Mouse (Mus musculus): ENCODE measurements around the gene Usp17lc. TPM values are rescaled to one million over a fixed set of nuclear protein-coding genes. Genes with fewer than 3 reads are reported as not detected.
"Not testable (repeated sequence)": the region's sequence is repeated elsewhere in the genome, so short reads cannot be mapped to it uniquely, and the experiment has no call there.

The Usp17lc gene
- total RNA-seq (2021) (not detected), polyA plus RNA-seq (2012; rRNA removed) (not detected in 2 replicates)
- long read RNA-seq = 0 reads

DNA sequence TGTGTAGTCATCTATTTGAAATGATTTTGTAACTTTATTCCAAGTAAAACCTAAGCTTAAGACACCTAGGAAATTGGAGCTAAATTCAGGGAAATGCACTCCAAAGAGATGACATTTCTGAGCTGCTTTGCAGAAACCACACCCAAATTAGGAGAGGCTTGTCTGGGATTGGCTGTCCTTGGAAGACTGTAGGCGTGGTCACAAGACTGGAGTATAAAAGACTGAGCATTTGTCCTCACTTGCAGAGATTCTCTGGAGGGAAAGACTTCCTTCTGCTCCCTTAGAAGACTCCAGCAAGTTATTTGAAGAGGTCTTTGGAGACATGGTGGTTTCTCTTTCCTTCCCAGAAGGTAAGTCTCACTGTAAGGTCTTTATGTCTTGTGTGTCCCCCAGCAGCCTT is at the start of gene Usp17lc:
Gene Usp17lc, plus strand, starts transcription at position 301 of the 400 bp plus-strand sequence.
- H3K27me3 ChIP-seq (ENCODE audit: control insufficient read depth, insufficient read depth, low read length); H3K36me3 ChIP-seq (ENCODE audit: control insufficient read depth, insufficient read depth, low read length); H3K9ac ChIP-seq (ENCODE audit: low read depth, low read length); DNase-seq; H3K4me1 ChIP-seq (ENCODE audit: control insufficient read depth, insufficient read depth, low read length); H3K4me3 ChIP-seq; H3K79me2 ChIP-seq (replicated peaks; ENCODE audit: control insufficient read depth, insufficient read depth, low read length); intact Hi-C loops (cut with DNase I); H3K27ac ChIP-seq: not testable (repeated sequence)
- 13% methylated on average over 1 of the region's 1 CpGs for WGBS

DNA sequence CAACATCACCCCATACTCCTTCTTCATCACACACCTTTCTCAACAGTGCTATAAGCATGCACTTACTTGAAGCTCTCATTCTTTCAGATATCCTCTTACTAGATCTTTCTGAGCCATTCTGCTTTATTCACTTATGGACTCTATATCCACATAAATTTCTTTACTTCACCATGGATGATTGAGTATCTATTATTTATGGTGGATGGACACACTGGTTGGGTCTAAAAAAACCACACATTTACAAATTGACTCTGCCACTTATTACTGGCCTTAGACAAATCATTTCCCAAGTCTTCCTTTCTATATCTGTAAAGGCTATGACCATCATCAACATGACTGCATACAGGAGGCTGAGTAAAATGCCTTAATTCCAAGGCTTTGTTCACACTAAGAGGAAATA is 28.8 kb upstream of the Usp17lc start, which contains the start of gene Olfr603:
Gene Olfr603, minus strand, starts transcription at position 101 of the 400 bp plus-strand sequence.
- intact Hi-C loops (cut with DNase I) = no loop called here
- TF ChIP-seq CTCF (IDR thresholded peaks at IDR 0.05) (no peak), POLR2A (IDR thresholded peaks at IDR 0.05; ENCODE audit: insufficient read depth, low read depth, low read length) (no peak), EP300 (IDR thresholded peaks at IDR 0.05; ENCODE audit: insufficient read depth, low read depth, low read length) (no peak)

DNA sequence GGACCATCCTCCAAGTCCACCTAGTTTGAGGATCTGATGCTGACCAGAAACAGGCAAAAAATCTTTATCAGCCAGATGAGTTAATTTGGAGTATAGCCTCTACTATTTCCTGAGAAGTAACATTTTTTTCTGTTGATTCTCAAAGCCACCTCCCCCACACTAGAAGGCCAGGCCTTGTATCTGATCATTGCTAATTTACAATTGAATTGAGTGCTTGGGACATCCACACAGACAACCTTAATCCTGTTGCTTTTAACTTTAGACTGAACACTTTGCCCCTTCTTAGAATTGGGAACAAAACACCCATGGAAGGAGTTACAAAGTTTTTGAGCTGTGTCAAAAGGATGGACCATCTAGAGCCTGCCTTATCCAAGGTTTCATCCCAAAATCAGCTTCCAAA is 17.1 kb upstream of the Usp17lc start:
- Histone ChIP-seq H3K9ac (ENCODE audit: low read depth, low read length) (no peak overlapping the region), H3K36me3 (ENCODE audit: control insufficient read depth, insufficient read depth, low read length) (no peaks in the 10 kb centered on the region), H3K4me3 (no peak overlapping the region), H3K4me1 (ENCODE audit: control insufficient read depth, insufficient read depth, low read length) (no peaks in the 10 kb centered on the region), H3K79me2 (replicated peaks; ENCODE audit: control insufficient read depth, insufficient read depth, low read length) (no peaks in the 10 kb centered on the region), H3K27me3 (ENCODE audit: control insufficient read depth, insufficient read depth, low read length) (no peaks in the 10 kb centered on the region), H3K27ac (no peak overlapping the region)
- no peak for DNase-seq
- TF ChIP-seq EP300 (IDR thresholded peaks at IDR 0.05; ENCODE audit: insufficient read depth, low read depth, low read length) = no peak
- TF ChIP-seq CTCF (IDR thresholded peaks at IDR 0.05) = no peak
- no peak for TF ChIP-seq POLR2A (IDR thresholded peaks at IDR 0.05; ENCODE audit: insufficient read depth, low read depth, low read length)
- intact Hi-C loops (cut with DNase I) = no loop called here

More for the DNA sequence above, 28.8 kb upstream of the Usp17lc start, which contains the start of gene Olfr603:
- Histone ChIP-seq H3K36me3 (ENCODE audit: control insufficient read depth, insufficient read depth, low read length) (no peaks in the 10 kb centered on the region), H3K79me2 (replicated peaks; ENCODE audit: control insufficient read depth, insufficient read depth, low read length) (no peaks in the 10 kb centered on the region), H3K27ac (no peak within 1 kb of the TSS), H3K4me1 (ENCODE audit: control insufficient read depth, insufficient read depth, low read length) (no peaks in the 10 kb centered on the region), H3K4me3 (no peak within 1 kb of the TSS), H3K9ac (ENCODE audit: low read depth, low read length) (no peak within 1 kb of the TSS), H3K27me3 (ENCODE audit: control insufficient read depth, insufficient read depth, low read length) (no peaks in the 10 kb centered on the region)
- no peak for DNase-seq

DNA sequence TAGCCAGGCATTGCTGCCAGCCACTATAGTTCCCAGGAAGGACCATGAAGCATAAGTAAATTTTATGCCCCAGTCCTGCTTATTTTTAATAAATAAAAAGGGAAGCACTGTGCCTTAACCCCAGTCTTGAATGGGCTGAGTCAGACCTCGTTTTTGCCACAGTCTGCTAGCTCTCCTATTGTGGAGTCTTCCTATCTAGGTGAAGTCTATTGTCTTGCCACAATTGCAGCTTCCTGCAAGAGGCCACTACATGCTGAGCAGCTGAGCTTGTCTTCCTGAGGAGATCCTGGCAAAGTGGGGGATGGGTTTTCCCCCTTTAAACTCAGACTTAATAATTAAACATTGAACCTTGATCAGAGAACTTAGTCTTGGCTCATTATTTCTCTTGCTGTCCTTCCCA is 15.9 kb upstream of the Usp17lc start:
- 12% methylated on average over 1 of the region's 1 CpGs for WGBS
- Histone ChIP-seq H3K27me3 (ENCODE audit: control insufficient read depth, insufficient read depth, low read length) (no peaks in the 10 kb centered on the region), H3K79me2 (replicated peaks; ENCODE audit: control insufficient read depth, insufficient read depth, low read length) (no peaks in the 10 kb centered on the region), H3K4me1 (ENCODE audit: control insufficient read depth, insufficient read depth, low read length) (no peaks in the 10 kb centered on the region), H3K9ac (ENCODE audit: low read depth, low read length) (no peak overlapping the region), H3K27ac (no peak overlapping the region), H3K36me3 (ENCODE audit: control insufficient read depth, insufficient read depth, low read length) (no peaks in the 10 kb centered on the region), H3K4me3 (no peak overlapping the region)
- DNase-seq = no peak
- TF ChIP-seq CTCF (IDR thresholded peaks at IDR 0.05) (no peak), EP300 (IDR thresholded peaks at IDR 0.05; ENCODE audit: insufficient read depth, low read depth, low read length) (no peak), POLR2A (IDR thresholded peaks at IDR 0.05; ENCODE audit: insufficient read depth, low read depth, low read length) (no peak)
- intact Hi-C loops (cut with DNase I) = no loop called here

DNA sequence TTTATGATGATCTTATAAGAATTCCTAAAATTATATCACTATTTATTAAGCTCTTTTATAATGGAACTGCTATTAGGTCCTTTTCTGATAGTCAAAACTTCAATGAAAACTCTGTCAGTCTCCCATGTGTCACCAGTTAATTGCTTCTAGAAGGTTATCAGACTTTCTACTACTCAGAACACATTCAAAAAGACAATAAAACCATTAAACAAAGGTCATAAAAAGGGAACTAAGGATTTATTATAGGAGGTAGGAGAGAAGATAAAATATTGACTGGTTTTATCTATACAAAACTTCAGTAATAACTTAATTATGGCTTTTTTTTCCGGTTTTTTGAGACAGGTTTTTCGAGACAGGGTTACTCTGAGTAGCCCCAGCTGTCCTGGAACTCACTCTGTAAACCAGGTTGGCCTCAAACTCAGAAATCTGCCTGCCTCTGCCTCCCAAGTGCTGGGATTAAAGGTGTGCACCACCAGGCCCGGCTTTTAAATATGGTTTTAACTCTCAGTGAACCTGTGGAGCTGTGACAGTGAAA is 8.3 kb upstream of the Usp17lc start:
- H3K27me3 ChIP-seq (ENCODE audit: control insufficient read depth, insufficient read depth, low read length); H3K9ac ChIP-seq (ENCODE audit: low read depth, low read length); H3K36me3 ChIP-seq (ENCODE audit: control insufficient read depth, insufficient read depth, low read length); H3K79me2 ChIP-seq (replicated peaks; ENCODE audit: control insufficient read depth, insufficient read depth, low read length); H3K4me3 ChIP-seq; DNase-seq; H3K4me1 ChIP-seq (ENCODE audit: control insufficient read depth, insufficient read depth, low read length); H3K27ac ChIP-seq; intact Hi-C loops (cut with DNase I): not testable (repeated sequence)
- 63% methylated on average over 3 of the region's 3 CpGs for WGBS

DNA sequence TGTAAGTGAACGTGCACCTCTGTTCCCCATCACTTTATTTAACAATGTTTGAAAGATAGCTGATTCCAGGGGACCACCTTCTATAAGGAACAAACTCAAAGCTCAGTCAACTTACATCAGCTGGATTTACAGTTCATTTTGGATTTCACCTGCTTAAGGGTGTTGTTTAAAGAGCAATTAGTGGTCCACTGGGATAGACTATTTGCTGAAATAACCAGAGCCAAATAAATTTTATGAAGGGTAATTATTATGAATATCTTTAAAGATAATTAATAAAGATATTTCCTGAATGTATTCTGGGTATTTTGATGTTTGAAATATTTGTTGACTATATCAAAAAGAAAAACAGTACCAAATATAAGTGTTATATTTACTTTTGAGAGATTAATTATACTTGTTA is 30.5 kb downstream of the Usp17lc start, which contains the start of gene Olfr605:
Gene Olfr605, minus strand, starts transcription at position 101 of the 400 bp plus-strand sequence.
- intact Hi-C loops (cut with DNase I) = no loop called here
- TF ChIP-seq POLR2A (IDR thresholded peaks at IDR 0.05; ENCODE audit: insufficient read depth, low read depth, low read length) (no peak), EP300 (IDR thresholded peaks at IDR 0.05; ENCODE audit: insufficient read depth, low read depth, low read length) (no peak), CTCF (IDR thresholded peaks at IDR 0.05) (no peak)
- no peak within 1 kb of the TSS for H3K4me3 ChIP-seq
- 78% methylated on average over 1 of the region's 1 CpGs for WGBS
- no peak within 1 kb of the TSS for H3K9ac ChIP-seq (ENCODE audit: low read depth, low read length)
- DNase-seq = no peak
- no peaks in the 10 kb centered on the region for H3K4me1 ChIP-seq (ENCODE audit: control insufficient read depth, insufficient read depth, low read length)
- no peaks in the 10 kb centered on the region for H3K79me2 ChIP-seq (replicated peaks; ENCODE audit: control insufficient read depth, insufficient read depth, low read length)
- no peak within 1 kb of the TSS for H3K27ac ChIP-seq
- H3K36me3 ChIP-seq (ENCODE audit: control insufficient read depth, insufficient read depth, low read length) = no peaks in the 10 kb centered on the region
- H3K27me3 ChIP-seq (ENCODE audit: control insufficient read depth, insufficient read depth, low read length) = no peaks in the 10 kb centered on the region
